Mouse (Mus musculus) splenic B cell, adult 2 months (primary cell): ENCODE results near the gene Zfp983.

ENCODE experiments used
- DNase-seq: peaks from one replicate; pipeline ENCODE4 v3.0.0-alpha.2; 2011; ENCODE audit warnings: low read depth, low spot score
- H3K27me3 ChIP-seq: 2 replicates; pipeline ENCODE4 v1.6.1; 2012; ENCODE audit warnings: mild to moderate bottlenecking, low read length, moderate library complexity, mixed read lengths; ENCODE audit not compliant: control insufficient read depth, poor library complexity, insufficient read depth, severe bottlenecking
- H3K36me3 ChIP-seq: 2 replicates; pipeline ENCODE4 v1.6.1; 2012; ENCODE audit warnings: mild to moderate bottlenecking, low read length, moderate library complexity, mixed read lengths; ENCODE audit not compliant: control insufficient read depth, poor library complexity, insufficient read depth, severe bottlenecking

Gene Zfp983

DNA sequence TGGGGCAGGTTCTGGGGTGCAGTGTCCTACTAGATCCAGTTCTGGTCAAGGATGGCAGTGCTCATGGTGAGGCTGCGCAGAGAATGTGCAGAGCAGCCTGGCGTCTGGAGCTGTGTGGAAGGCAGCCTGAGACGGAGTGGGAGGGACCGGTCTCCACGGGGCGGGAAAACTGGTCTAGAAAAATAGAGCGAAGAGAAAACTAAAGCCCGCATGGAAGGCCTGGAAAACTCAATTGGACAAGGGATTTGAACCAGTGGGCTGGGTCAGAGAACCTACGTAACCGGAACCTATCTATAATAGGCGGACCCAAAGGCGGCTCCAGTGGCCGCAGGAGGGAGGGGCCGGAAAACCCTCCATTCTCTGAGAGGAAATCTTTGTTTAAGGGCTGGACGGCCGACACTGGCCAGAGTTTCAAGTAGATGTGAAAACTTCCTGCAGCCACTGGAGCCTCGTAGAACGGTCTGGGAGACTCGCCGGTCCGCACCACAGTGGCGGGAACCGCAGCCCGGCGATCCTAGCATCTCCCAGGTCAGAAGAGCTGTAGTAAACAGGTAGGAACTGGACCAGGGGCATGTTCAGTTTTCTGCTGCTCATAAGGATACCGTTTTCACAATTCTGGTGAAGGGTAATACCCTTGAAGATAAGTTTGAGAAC is 57.0 kb downstream of the Zfp983 start, which contains the start of gene Zfp760:
Gene Zfp760, plus strand, starts transcription at position 399 of the 654 bp plus-strand sequence.
- peak; percentile 58 for DNase-seq

DNA sequence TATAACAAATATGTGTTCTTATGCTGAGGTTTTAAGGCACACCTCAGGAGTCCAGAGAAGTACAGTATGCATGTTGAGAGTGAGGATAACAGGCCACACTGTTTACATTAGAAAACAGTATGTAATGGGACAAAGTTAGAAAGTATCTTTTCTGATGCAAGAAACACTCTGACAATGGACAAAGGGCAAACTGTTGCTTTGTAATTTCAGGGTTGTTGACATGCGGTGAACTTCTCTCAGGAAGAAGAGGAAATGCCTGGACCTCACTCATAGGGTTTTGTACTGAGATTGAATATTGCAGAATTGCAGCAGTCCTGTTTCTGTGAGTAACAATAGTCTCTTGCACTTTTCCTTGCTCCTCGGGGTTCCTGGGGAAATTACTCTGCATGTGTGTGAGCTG is 58.0 kb downstream of the Zfp983 start:
- 0 out of 2 replicates have a peak, but pooled peaks cover 2% of the 10 kb centered on the region for H3K36me3 ChIP-seq
- no peak for DNase-seq
- H3K27me3 ChIP-seq = no peaks in the 10 kb centered on the region

More for the DNA sequence above, 57.0 kb downstream of the Zfp983 start, which contains the start of gene Zfp760:
- Histone ChIP-seq H3K36me3 (0 out of 2 replicates have a peak, but pooled peaks cover 2% of the 10 kb centered on the region), H3K27me3 (no peaks in the 10 kb centered on the region)
